In the genomic region with DNA sequence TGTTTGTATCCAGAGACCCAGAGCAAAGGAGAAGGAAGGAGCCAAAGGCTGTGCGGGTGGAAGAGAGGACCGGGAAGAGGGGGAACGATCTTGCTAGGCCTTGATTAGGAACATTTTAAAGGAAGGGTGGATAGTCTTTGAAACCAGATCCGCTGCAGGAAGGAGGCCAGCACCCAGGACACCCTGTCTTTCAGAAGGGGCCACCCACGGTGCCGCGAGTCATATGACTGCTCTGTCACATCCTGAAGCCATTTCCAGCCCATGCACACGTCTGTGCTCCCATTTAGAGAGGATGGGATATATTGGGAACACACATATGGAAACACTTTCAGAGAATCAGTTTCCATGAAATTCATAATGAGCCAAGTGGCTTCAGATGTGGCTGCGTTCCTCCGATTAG, we compare ENCODE assay signal across 9 mouse cellular contexts.
DNase-seq lines count a peak whose midpoint lies in the region; ATAC-seq lines count a peak whose summit lies in the region.
"Had no signal": no experiment of that assay in that cellular context is flagged by ENCODE, and none has a peak within 500 bp of the region (broad histone marks: within the 10 kb centered on the region; RNA-seq: fewer than 3 reads in every experiment).

No protein-coding gene starts in this region.

- 64% methylated on average over 10 of the region's 10 CpGs for WGBS in hindbrain, embryonic 13.5 days

- DNase-seq in Muller cell, postnatal 12 days (ENCODE audit: inconsistent ontology term): peak; percentile 55
- peak; percentile 42 for DNase-seq in cerebellum, adult 9-10 months
- DNase-seq in frontal cortex, postnatal 25 days (ENCODE audit: low spot score in 2 of 2): peak; percentile 42 to 55
- DNase-seq in left cerebral cortex, adult 18-20 months (ENCODE audit: low spot score in 2 of 2): peak; percentile 81 to 86
- peak; percentile 74 to 79 for DNase-seq in right cerebral cortex, adult 2 months (ENCODE audit: low spot score in 2 of 2)
- no peak for DNase-seq in natural killer cell, adult 2 months (ENCODE audit: low spot score in 2 of 2)

- H3K27ac ChIP-seq in hindbrain, embryonic 13.5 days: peak overlapping the region; percentile 23; the same call in 1 of the 2 replicates
- H3K27ac ChIP-seq: liver, embryonic 14.5 days had no signal

- peaks cover 17% of the 10 kb centered on the region for H3K4me1 ChIP-seq in hindbrain, embryonic 13.5 days (replicated peaks)

- no peak for ATAC-seq in hindbrain, embryonic 13.5 days (ENCODE audit: low FRiP score)
- ATAC-seq in megakaryocyte, adult 5-6 weeks (ENCODE audit: poor library complexity, severe bottlenecking): no peak

- H3K4me2 ChIP-seq in hindbrain, embryonic 13.5 days: no peak overlapping the region; the same call in 1 of the 2 replicates

- H3K27me3 ChIP-seq in hindbrain, embryonic 13.5 days: no peaks in the 10 kb centered on the region

- peak overlapping the region; percentile 46 for H3K9ac ChIP-seq in hindbrain, embryonic 13.5 days
- H3K9ac ChIP-seq: liver, embryonic 14.5 days had no signal

- no peaks in the 10 kb centered on the region for H3K36me3 ChIP-seq in hindbrain, embryonic 13.5 days

- no peaks in the 10 kb centered on the region for H3K9me3 ChIP-seq in hindbrain, embryonic 13.5 days

- no peak overlapping the region for H3K4me3 ChIP-seq in hindbrain, embryonic 13.5 days

Comparison
In these comparisons a context has a peak if more than half of its experiments do, and no peak if none do; other contexts are left out.
1. DNase-seq: peak in Muller cell, postnatal 12 days (single experiment), cerebellum, adult 9-10 months (single experiment), frontal cortex, postnatal 25 days (2 of 2), left cerebral cortex, adult 18-20 months (2 of 2) and right cerebral cortex, adult 2 months (2 of 2); none in natural killer cell, adult 2 months (0 of 2).